Mouse (Mus musculus): ENCODE measurements around the gene Lyl1. TPM values are rescaled to one million over a fixed set of nuclear protein-coding genes. Genes with fewer than 3 reads are reported as not detected.

The Lyl1 gene
- polyA plus RNA-seq, 1 experiment = not detected

DNA sequence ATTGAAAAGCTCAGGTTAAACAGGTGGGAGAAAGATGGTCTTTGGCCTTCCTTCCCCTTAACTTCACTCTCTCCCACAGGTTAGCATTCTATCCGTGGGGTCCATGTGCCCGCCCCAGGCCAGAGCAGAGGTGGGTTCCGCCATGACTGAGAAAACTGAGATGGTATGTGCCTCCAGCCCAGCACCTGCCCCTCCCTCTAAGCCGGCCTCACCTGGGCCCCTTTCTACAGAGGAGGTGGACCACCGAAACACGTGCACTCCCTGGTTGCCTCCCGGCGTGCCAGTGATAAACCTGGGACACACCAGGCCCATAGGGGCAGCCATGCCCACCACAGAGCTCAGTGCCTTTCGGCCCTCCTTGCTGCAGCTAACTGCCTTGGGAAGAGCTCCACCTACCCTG lies 1.3 kb downstream of the Lyl1 start:
- Histone ChIP-seq H3K79me2 (ENCODE audit: control insufficient read depth, insufficient read depth) (no peaks in the 10 kb centered on the region), H3K36me3 (ENCODE audit: control insufficient read depth, insufficient read depth) (no peaks in the 10 kb centered on the region), H3K4me2 (ENCODE audit: low read depth) (no peak overlapping the region), H3ac (ENCODE audit: control insufficient read depth, insufficient read length) (no peak overlapping the region), H3K4me3 (no peak overlapping the region), H3K27me3 (ENCODE audit: control insufficient read depth, insufficient read depth, insufficient read length) (no peaks in the 10 kb centered on the region)
- TF ChIP-seq CEBPB (IDR thresholded peaks at IDR 0.05; ENCODE audit: insufficient read depth, poor library complexity, severe bottlenecking) (no peak), USF1 (IDR thresholded peaks at IDR 0.05; ENCODE audit: low read depth) (no peak), REST (IDR thresholded peaks at IDR 0.05; ENCODE audit: insufficient read depth, insufficient read length) (no peak), MAX (IDR thresholded peaks at IDR 0.05; ENCODE audit: low read depth) (no peak)

DNA sequence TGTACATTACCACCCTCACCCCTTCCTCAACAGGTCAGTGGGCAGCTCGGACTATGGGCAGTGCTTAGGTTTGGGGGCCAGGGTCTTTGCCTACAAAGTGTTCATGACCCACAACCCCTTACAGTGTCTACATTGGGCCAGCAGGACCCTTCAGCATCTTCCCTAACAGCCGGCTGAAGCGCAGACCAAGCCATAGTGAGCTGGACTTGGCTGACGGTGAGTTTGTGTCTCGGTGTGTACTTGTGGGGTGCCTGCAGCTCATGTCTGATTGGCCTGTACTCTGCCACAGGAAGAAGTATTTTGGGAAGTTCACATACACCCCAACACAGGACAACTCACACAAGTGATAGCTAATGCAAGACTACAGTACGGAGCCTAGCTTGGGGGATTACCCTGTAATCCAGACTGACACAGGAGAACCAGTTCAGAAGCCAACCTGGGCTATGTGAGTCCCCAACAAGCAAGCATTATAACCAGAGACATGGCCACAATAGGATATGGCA lies 1.8 kb downstream of the Lyl1 start:
- Histone ChIP-seq H3K27me3 (ENCODE audit: control insufficient read depth, insufficient read depth, insufficient read length) (no peaks in the 10 kb centered on the region), H3K79me2 (ENCODE audit: control insufficient read depth, insufficient read depth) (no peaks in the 10 kb centered on the region), H3K36me3 (ENCODE audit: control insufficient read depth, insufficient read depth) (no peaks in the 10 kb centered on the region), H3K4me3 (no peak overlapping the region), H3K4me2 (ENCODE audit: low read depth) (no peak overlapping the region), H3ac (ENCODE audit: control insufficient read depth, insufficient read length) (no peak overlapping the region)
- TF ChIP-seq TCF12 (IDR thresholded peaks at IDR 0.05; ENCODE audit: insufficient read depth, poor library complexity, severe bottlenecking) (no peak), TCF3 (IDR thresholded peaks at IDR 0.05; ENCODE audit: insufficient read length, low read depth) (no peak), REST (IDR thresholded peaks at IDR 0.05; ENCODE audit: insufficient read depth, insufficient read length) (no peak), CEBPB (IDR thresholded peaks at IDR 0.05; ENCODE audit: insufficient read depth, poor library complexity, severe bottlenecking) (no peak), USF1 (IDR thresholded peaks at IDR 0.05; ENCODE audit: low read depth) (no peak), MYOD1 (IDR thresholded peaks at IDR 0.05; ENCODE audit: control insufficient read depth in 1 of 3, insufficient read length in 2 of 3, low read depth in 2 of 3) (no peak), E2F4 (IDR thresholded peaks at IDR 0.05; ENCODE audit: insufficient read depth) (no peak), POLR2AphosphoS2 (IDR thresholded peaks at IDR 0.05; ENCODE audit: insufficient read length, low read depth) (no peak), MYOG (IDR thresholded peaks at IDR 0.05; ENCODE audit: control insufficient read depth in 1 of 3, insufficient read depth in 1 of 3, insufficient read length in 2 of 3, low read depth in 2 of 3) (no peak), MAX (IDR thresholded peaks at IDR 0.05; ENCODE audit: low read depth) (no peak), POLR2A (IDR thresholded peaks at IDR 0.05; ENCODE audit: insufficient read length, low read depth) (no peak), SRF (IDR thresholded peaks at IDR 0.05; ENCODE audit: control insufficient read depth, insufficient read length, low read depth) (no peak)

DNA sequence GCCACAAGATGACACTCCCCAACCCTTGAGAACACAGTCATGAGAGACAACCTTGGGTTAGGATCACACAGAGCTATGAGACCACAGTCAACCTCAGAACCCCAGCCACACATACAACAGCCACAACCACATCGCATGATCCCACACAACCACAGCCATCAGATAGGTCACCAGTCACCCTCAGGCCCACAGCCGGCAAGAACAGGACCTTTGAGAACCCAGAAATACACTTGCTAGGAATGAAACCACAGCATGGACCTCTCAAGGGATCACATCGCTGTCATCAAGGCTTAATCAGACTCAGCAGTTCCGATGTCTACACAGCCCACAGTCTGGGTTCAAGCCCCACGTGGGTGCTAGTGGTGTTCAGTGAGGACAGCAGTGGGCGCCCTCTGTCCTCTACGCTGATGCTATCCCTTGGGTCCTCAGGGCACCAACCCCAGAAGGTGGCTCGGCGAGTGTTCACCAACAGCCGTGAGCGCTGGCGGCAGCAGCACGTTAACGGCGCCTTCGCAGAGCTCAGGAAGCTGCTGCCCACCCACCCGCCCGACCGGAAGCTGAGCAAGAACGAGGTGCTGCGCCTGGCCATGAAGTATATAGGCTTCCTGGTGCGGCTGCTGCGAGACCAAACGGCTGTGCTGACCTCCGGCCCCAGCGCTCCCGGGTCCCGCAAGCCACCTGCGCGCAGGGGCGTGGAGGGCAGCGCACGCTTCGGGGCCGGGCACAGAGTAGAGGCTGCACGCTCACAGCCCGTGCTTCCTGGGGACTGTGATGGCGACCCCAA lies 2.4 kb downstream of the Lyl1 start:
- Histone ChIP-seq H3K36me3 (ENCODE audit: control insufficient read depth, insufficient read depth) (no peaks in the 10 kb centered on the region), H3K79me2 (ENCODE audit: control insufficient read depth, insufficient read depth) (no peaks in the 10 kb centered on the region), H3K4me2 (ENCODE audit: low read depth) (no peak overlapping the region), H3ac (ENCODE audit: control insufficient read depth, insufficient read length) (no peak overlapping the region), H3K4me3 (no peak overlapping the region), H3K27me3 (ENCODE audit: control insufficient read depth, insufficient read depth, insufficient read length) (no peaks in the 10 kb centered on the region)
- TF ChIP-seq REST (IDR thresholded peaks at IDR 0.05; ENCODE audit: insufficient read depth, insufficient read length) = no peak
- no peak for TF ChIP-seq MAX (IDR thresholded peaks at IDR 0.05; ENCODE audit: low read depth)
- no peak for TF ChIP-seq CEBPB (IDR thresholded peaks at IDR 0.05; ENCODE audit: insufficient read depth, poor library complexity, severe bottlenecking)
- no peak for TF ChIP-seq USF1 (IDR thresholded peaks at IDR 0.05; ENCODE audit: low read depth)
- no peak for TF ChIP-seq POLR2AphosphoS2 (IDR thresholded peaks at IDR 0.05; ENCODE audit: insufficient read length, low read depth)
- TF ChIP-seq SRF (IDR thresholded peaks at IDR 0.05; ENCODE audit: control insufficient read depth, insufficient read length, low read depth) = no peak
- TF ChIP-seq MYOD1 (IDR thresholded peaks at IDR 0.05; ENCODE audit: control insufficient read depth in 1 of 3, insufficient read length in 2 of 3, low read depth in 2 of 3) = no peak
- no peak for TF ChIP-seq TCF3 (IDR thresholded peaks at IDR 0.05; ENCODE audit: insufficient read length, low read depth)
- TF ChIP-seq MYOG (IDR thresholded peaks at IDR 0.05; ENCODE audit: control insufficient read depth in 1 of 3, insufficient read depth in 1 of 3, insufficient read length in 2 of 3, low read depth in 2 of 3) = no peak
- no peak for TF ChIP-seq E2F4 (IDR thresholded peaks at IDR 0.05; ENCODE audit: insufficient read depth)
- TF ChIP-seq TCF12 (IDR thresholded peaks at IDR 0.05; ENCODE audit: insufficient read depth, poor library complexity, severe bottlenecking) = no peak
- TF ChIP-seq POLR2A (IDR thresholded peaks at IDR 0.05; ENCODE audit: insufficient read length, low read depth) = no peak

DNA sequence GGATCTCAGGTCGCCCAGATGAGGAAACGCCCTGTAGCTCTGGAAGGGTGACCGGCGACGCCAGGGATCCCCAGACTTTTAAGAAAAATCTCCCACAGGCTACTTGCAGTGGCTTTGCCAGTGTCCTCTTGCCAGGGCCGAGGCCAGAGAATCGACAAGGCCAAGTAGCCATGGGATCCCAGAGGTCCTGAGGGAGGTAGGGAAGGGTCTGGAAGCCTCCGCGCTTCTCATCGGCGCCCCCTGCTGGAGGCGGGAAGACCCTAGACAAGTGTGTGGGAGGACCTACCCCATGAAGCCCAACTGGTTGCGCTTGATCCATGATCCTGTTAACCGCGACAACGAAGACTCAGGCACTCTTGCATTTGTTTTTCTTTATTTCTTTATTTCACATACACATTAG lies 3.1 kb downstream of the Lyl1 start:
- no peak for TF ChIP-seq MAX (IDR thresholded peaks at IDR 0.05; ENCODE audit: low read depth)
- no peak for TF ChIP-seq POLR2AphosphoS2 (IDR thresholded peaks at IDR 0.05; ENCODE audit: insufficient read length, low read depth)
- no peak for TF ChIP-seq CEBPB (IDR thresholded peaks at IDR 0.05; ENCODE audit: insufficient read depth, poor library complexity, severe bottlenecking)
- TF ChIP-seq TCF3 (IDR thresholded peaks at IDR 0.05; ENCODE audit: insufficient read length, low read depth) = no peak
- TF ChIP-seq USF1 (IDR thresholded peaks at IDR 0.05; ENCODE audit: low read depth) = no peak
- TF ChIP-seq POLR2A (IDR thresholded peaks at IDR 0.05; ENCODE audit: insufficient read length, low read depth) = no peak
- TF ChIP-seq SRF (IDR thresholded peaks at IDR 0.05; ENCODE audit: control insufficient read depth, insufficient read length, low read depth) = no peak
- no peak for TF ChIP-seq MYOD1 (IDR thresholded peaks at IDR 0.05; ENCODE audit: control insufficient read depth in 1 of 3, insufficient read length in 2 of 3, low read depth in 2 of 3)
- no peak for TF ChIP-seq TCF12 (IDR thresholded peaks at IDR 0.05; ENCODE audit: insufficient read depth, poor library complexity, severe bottlenecking)
- TF ChIP-seq E2F4 (IDR thresholded peaks at IDR 0.05; ENCODE audit: insufficient read depth) = no peak
- no peak for TF ChIP-seq MYOG (IDR thresholded peaks at IDR 0.05; ENCODE audit: control insufficient read depth in 1 of 3, insufficient read depth in 1 of 3, insufficient read length in 2 of 3, low read depth in 2 of 3)
- no peak overlapping the region for H3K4me2 ChIP-seq (ENCODE audit: low read depth)
- no peak overlapping the region for H3K4me3 ChIP-seq
- H3K27me3 ChIP-seq (ENCODE audit: control insufficient read depth, insufficient read depth, insufficient read length) = no peaks in the 10 kb centered on the region
- H3ac ChIP-seq (ENCODE audit: control insufficient read depth, insufficient read length) = no peak overlapping the region
- H3K79me2 ChIP-seq (ENCODE audit: control insufficient read depth, insufficient read depth) = no peaks in the 10 kb centered on the region
- no peaks in the 10 kb centered on the region for H3K36me3 ChIP-seq (ENCODE audit: control insufficient read depth, insufficient read depth)

All from myocyte (in vitro differentiated cells).